Mouse (Mus musculus) retina, adult 2 months (tissue): ENCODE measurements around the gene Gm21887.
"Not testable (repeated sequence)": the region's sequence is repeated elsewhere in the genome, so short reads cannot be mapped to it uniquely, and the experiment has no call there.

Source experiments
- DNase-seq: peaks from one replicate; pipeline ENCODE4 v3.0.0-alpha.2; 2012; ENCODE audit warnings: low read depth, low spot score

Gm21887 gene

DNA sequence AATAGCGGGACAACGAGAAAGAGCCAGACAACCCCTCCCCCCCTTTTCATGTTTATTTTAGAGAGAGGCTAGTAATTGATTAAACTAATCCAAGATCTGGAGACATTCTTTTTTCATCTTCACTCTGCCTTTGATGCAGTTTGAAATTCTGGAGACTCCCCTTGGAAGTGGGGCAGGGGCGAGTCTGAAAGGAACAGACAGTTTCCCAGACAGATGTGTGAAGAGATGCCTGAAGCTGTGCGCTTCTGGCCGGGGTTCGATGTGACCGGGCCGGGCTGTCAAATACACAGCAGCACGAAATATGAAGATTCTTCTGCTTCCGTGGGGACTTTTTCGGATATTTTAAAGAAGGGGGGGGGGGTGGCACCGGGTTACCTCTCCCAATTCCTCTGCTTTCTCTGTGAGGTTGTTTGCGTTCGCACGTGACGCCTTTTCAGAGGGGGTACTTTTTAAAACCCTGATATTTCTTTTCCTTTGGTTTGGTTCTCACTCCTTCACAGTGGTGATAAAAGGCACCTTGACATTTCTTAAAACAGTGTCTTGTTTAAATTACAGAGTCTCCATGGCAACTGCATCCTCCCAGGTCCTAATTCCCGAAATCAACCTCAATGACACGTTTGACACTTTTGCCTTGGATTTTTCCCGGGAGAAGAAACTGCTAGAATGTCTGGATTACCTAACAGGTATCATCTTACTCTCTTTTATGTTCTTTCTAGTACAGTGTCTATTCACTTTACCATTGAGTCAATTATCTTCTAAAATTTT lies 25.9 kb upstream of the Gm21887 start:
- not testable (repeated sequence) for DNase-seq

GRCm38 (mm10) chrX:169984331-169984730 lies 25.1 kb upstream of the Gm21887 start:
- not testable (repeated sequence) for DNase-seq

- DNase-seq, result not testable (repeated sequence)
Observed at GRCm38 (mm10) chrX:169984853-169985252, 24.6 kb upstream of the Gm21887 start.

- not testable (repeated sequence) for DNase-seq
Observed at GRCm38 (mm10) chrX:169985796-169986195, 23.7 kb upstream of the Gm21887 start.

DNA sequence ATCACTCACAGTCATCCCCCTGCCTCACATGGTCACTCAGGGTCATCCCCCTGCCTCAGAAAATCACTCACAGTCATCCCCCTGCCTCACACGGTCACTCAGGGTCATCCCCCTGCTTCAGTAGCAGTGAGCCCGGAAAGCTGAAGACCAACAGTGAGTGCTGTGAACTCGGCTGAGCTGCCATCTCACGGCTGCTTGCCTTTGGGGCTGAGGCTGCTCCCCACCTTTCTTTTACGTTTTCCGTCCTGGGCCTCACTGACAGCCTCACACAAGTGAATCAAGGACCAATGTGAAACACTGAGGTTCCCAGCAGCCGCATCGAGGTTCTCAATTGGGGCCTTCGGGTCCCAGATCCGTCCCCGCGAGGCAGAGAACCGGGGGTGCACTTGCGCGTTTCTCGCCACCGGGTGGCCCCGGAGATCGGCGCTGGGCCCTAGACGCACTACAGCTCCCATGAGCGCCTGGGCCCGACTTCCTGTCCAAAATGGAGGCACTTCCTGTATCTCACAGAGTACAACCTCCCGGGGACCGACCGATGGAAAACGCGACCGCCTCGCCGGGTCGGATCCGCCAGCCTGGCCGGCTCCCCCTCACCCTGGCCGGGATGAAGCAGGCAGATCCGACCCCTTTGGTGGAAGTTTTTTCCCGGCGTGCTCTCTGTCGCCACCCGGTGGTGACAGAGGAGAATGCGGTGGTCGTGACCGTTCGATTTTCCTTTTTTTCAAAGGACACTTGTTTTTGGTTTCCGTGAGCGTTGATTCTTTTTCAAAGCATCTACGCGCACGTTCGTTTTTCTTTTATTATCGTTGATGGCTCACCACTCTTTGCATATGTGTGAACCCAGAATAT lies 22.7 kb upstream of the Gm21887 start:
- not testable (repeated sequence) for DNase-seq

GRCm38 (mm10) chrX:169987368-169987837 lies 22.1 kb upstream of the Gm21887 start:
- DNase-seq, result not testable (repeated sequence)

- not testable (repeated sequence) for DNase-seq
Observed at GRCm38 (mm10) chrX:169988571-169989218, 20.8 kb upstream of the Gm21887 start.

- not testable (repeated sequence) for DNase-seq
Observed at GRCm38 (mm10) chrX:169989219-169989595, 20.3 kb upstream of the Gm21887 start.

DNA sequence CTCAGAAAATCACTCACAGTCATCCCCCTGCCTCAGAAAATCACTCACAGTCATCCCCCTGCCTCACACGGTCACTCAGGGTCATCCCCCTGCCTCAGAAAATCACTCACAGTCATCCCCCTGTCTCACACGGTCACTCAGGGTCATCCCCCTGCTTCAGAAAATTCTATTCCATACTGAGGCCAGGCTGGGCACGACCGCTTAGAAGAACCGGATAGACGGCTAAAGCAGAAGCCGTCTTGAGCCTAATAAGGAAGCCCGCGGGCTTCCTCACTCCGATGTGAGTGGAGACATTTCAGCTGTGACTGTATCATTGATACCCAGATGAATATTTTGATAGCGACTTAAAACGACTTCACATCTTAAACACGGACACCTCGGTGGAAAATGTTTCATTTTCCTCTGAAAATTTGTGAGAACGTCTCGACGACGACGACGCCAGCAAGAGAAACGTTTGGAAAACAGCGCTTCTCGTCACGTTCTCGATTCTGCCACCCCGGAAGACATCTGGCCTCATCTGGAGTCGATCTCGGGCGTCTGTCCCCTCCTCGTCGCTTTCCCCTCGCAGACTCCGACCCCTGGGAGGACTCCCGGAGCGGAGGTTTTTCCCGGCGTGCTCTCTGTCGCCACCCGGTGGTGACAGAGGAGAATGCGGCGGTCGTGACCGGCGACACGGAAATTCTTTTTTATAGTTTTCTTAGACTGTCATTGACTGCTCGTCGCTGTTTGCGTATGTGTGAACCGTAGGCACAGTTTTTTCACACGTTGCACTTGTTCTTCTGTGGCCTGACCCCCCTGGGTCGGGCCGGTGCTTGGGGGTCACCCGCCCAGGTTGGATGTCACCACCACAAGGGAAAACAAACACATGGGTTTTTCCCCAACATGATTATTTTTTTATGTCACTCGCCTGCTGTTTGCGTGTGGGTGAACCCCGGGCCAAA lies 19.5 kb upstream of the Gm21887 start:
- not testable (repeated sequence) for DNase-seq

- DNase-seq, result not testable (repeated sequence)
Observed at GRCm38 (mm10) chrX:169991128-169991873, 18.2 kb upstream of the Gm21887 start.

GRCm38 (mm10) chrX:169992086-169992930 lies 17.2 kb upstream of the Gm21887 start:
- not testable (repeated sequence) for DNase-seq

DNA sequence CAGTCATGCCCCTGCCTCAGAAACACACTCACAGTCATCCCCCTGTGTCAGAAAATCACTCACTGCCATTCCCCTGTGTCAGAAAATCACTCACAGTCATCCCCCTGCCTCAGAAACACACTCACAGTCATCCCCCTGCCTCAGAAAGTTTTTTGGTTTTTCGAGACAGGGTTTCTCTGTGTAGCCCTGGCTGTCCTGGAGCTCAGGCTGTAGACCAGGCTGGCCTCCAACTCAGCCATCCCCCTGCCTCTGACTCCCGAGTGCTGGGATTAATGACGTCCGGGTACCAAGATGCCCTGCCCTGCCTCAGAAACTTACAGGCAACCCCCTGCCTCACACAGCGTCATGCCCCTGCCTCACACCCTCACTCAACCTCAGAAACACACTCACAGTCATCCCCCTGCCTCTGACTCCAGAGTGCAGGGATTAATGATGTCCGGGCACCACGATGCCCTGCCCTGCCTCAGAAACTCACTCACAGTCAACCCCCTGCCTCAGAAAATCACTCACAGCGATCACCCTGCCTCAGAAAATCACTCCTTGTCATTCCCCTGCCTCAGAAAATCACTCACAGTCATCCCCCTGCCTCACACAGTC lies 16.4 kb upstream of the Gm21887 start:
- not testable (repeated sequence) for DNase-seq

- not testable (repeated sequence) for DNase-seq
Observed at GRCm38 (mm10) chrX:169994011-169994865, 15.2 kb upstream of the Gm21887 start.

DNA sequence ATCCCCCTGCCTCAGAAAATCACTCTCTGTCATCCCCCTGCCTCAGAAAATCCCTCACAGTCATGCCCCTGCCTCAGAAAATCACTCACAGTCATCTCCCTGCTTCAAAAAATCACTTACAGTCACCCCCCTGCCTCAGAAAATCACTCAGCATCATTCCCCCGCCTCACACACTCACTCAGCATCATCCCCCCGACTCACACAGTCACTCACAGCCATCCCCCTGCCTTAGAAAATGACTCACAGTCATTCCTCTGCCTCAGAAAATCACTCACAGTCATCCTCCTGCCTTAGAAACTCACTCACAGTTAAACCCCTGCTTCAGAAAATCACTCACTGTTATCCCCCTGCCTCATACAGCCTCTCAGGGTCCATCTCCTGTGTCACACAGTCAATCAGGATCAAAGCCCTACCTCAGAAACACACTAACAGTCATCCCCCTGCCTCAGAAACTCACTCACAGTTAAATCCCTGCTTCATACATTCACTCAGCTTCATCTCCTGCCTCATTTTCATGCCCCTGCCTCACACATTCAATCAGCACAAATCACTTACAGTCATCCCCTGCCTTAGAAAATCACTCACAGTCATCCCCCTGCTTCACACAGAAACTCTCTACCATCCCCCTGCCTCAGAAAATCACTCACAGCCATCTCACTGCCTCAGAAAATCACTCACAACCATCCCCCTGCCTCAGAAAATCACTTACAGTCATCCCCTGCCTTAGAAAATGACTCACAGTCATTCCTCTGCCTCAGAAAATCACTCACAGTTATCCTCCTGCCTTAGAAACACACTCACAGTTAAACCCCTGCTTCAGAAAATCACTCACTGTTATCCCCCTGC lies 14.4 kb upstream of the Gm21887 start:
- not testable (repeated sequence) for DNase-seq

DNA sequence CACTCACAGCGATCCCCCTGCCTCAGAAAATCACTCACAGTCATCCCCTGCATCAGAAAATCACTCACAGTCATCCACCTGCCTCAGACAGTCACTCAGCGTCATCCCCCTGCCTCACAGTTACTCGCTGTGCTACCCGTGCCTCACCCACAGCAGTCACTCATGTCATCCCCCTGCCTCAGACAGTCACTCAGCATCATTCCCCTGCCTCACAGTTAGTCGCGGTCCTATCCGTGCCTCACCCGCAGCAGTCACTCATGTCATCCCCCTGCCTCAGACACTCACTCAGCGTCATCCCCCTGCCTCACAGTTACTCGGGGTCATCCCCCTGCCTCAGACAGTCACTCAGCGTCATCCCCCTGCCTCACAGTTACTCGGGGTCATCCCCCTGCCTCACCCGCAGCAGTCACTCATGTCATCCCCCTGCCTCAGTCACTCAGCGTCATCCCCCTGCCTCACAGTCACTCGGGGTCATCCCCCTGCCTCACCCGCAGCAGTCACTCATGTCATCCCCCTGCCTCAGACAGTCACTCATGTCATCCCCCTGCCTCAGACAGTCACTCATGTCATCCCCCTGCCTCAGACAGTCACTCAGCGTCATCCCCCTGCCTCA lies 13.4 kb upstream of the Gm21887 start:
- DNase-seq, result not testable (repeated sequence)

DNA sequence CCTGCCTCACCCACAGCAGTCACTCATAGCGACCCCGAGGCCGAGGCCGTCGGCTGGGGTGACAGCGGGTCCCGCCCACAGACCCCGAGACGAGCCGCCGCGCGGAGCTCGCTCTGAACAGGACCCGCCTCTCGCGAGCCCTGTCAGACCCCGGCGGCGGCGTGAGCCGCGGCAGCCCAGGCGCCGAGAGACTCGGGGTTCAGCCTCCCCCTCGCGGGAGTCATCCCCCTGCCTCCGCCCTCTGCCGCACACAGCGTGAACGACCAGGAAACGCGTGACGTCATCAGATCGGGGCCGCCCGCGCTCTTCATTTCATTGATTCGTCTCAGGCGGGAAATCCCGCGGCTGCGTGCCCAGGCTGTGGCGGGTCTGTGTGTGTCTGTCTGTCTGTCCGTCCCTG lies 12.5 kb upstream of the Gm21887 start:
- DNase-seq, result not testable (repeated sequence)
